Mouse (Mus musculus) midbrain, embryonic 11.5 days (tissue): ENCODE measurements around the gene Bhmt. TPM values are rescaled to one million over a fixed set of nuclear protein-coding genes. Genes with fewer than 3 reads are reported as not detected.
A peak's percentile ranks its signal among the peaks of the same experiment; 100 is the strongest.
"Not testable (repeated sequence)": the region's sequence is repeated elsewhere in the genome, so short reads cannot be mapped to it uniquely, and the experiment has no call there.

Experiments used
- ATAC-seq: fragments of 200-750 bp; cut with Nextera tagmentation; 2 replicates; pipeline ENCODE4 v1.8.0; 2017; ENCODE audit warnings: moderate TSS enrichment, moderate library complexity; ENCODE audit not compliant: low FRiP score
- DNase-seq: peaks from one replicate; pipeline ENCODE4 v3.0.0; 2015; ENCODE audit warnings: low spot score; ENCODE audit errors: missing footprints
- H3K27ac ChIP-seq: fragments of 300-500 bp; sonication (generic); 2 replicates; pipeline ENCODE4 v1.5.1; 2014; ENCODE audit warnings: low read depth, low read length
- H3K27me3 ChIP-seq: fragments of 300-500 bp; sonication (generic); 2 replicates; pipeline ENCODE4 v1.6.1; 2014; ENCODE audit warnings: mild to moderate bottlenecking, low read length, moderate library complexity, mixed read lengths; ENCODE audit not compliant: control insufficient read depth, insufficient read depth
- H3K36me3 ChIP-seq: fragments of 300-500 bp; sonication (generic); 2 replicates; pipeline ENCODE4 v1.6.1; 2014; ENCODE audit warnings: mild to moderate bottlenecking, low read length, moderate library complexity, mixed read lengths; ENCODE audit not compliant: control insufficient read depth, insufficient read depth
- H3K4me1 ChIP-seq: fragments of 300-500 bp; sonication (generic); 2 replicates; pipeline ENCODE4 v1.6.1; 2014; ENCODE audit warnings: low read length; ENCODE audit not compliant: control insufficient read depth, insufficient read depth
- H3K4me2 ChIP-seq: fragments of 300-500 bp; sonication (generic); 2 replicates; pipeline ENCODE4 v1.6.1; 2014; ENCODE audit warnings: mild to moderate bottlenecking, moderate library complexity
- H3K4me3 ChIP-seq: fragments of 300-500 bp; sonication (generic); 2 replicates; pipeline ENCODE4 v1.5.1; 2014; ENCODE audit warnings: low read depth, low read length
- H3K9ac ChIP-seq: fragments of 300-500 bp; sonication (generic); 2 replicates; pipeline ENCODE4 v1.6.1; 2014; ENCODE audit warnings: low read length
- H3K9me3 ChIP-seq: fragments of 300-500 bp; sonication (generic); 2 replicates; pipeline ENCODE4 v1.6.1; 2016; ENCODE audit warnings: low read length; ENCODE audit not compliant: control insufficient read depth
- WGBS: fragments of 180-500 bp; shearing (Covaris S2); extraction: QIAGEN DNeasy Blood & Tissue Kit; methylation state at CpG from one replicate; pipeline ENCODE4 v1.1.7; 2014; 5-methylcytosine and 5-hydroxymethylcytosine counted together
- polyA plus RNA-seq: library from polyadenylated mRNA; unstranded; fragments of >200 nt; fragmentation: Nextera tagmentation; extraction: Ambion mirVana; gene quantifications from 2 replicates; pipeline ENCODE4 v1.2.1, GENCODE M21; 2014

Gene Bhmt
- polyA plus RNA-seq, 1 experiment from 2014 or later: not detected

DNA sequence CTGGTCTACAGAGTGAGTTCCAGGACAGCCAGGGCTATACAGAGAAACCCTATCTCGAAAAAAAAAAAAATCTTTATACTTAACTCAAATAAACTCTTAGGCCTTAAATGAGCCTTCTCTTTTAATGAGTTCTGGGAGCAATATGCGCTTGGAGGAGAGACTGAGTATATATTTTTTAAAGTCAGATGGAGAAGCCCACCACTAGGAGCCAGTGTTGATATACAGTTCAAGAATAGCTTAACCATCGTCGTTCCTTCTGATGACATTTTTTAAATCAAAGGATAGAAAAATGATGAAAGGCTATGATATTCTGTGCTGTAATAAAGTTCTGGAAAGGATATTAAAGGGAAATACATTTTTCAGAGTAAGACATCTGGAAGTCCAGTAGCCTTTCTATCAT, 24.0 kb downstream of the Bhmt start:
- H3K4me1 ChIP-seq: no peaks in the 10 kb centered on the region
- no peaks in the 10 kb centered on the region for H3K27me3 ChIP-seq
- H3K9me3 ChIP-seq: no peaks in the 10 kb centered on the region
- WGBS: 79% methylated on average over 4 of the region's 4 CpGs
- H3K9ac ChIP-seq: no peak overlapping the region
- no peak overlapping the region for H3K27ac ChIP-seq
- no peaks in the 10 kb centered on the region for H3K36me3 ChIP-seq
- no peak overlapping the region for H3K4me2 ChIP-seq
- no peak overlapping the region for H3K4me3 ChIP-seq
- ATAC-seq (no peak), DNase-seq (no peak)

DNA sequence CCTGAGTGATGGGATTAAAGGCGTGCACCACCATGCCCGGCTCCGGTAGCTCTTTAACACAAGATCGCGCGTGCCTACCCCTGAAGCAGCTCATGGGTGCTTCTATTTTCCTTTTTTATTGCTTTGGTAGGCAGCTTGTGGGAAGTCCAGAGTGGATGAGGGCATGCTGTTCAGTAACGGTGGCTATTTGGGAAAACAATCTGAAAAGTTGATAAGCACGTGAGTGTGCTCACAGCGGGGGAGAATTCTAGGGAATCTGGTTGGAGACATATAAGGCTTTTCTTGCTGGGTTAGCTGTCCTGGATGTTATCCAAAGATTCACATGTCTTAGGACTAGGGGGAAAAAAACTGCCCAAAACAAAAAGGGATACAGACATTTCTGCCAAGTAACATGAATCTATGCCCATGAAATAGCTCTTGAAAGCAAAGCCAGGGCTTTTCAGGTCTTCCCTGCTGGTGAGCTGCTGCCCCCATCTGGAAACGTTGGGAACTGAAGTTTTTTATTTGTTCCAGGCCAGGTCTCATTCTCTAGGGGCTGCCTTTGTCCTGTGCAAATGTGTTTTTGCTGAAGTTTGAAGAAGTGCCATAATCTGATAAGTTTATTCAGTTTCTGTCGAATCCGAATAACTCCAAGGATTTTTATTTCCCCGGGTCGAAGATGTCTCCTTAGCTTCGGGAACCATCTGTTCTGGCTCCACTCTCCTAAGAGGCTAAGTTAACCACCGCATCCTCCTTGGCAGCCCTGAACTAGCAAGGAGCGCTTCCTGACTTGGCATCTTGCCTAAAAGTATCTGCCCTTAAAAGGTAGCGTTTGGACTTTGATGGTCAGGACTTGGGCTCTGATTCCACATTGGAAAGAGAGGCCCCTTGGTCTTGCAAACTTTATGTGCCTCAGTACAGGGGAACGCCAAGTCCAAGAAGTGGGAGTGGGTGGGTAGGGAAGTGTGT, 24.8 kb downstream of the Bhmt start:
- peak; percentile 98 for DNase-seq
- Histone ChIP-seq H3K9ac (no peak overlapping the region), H3K4me2 (no peak overlapping the region), H3K9me3 (no peaks in the 10 kb centered on the region), H3K4me3 (no peak overlapping the region), H3K27ac (no peak overlapping the region), H3K27me3 (no peaks in the 10 kb centered on the region), H3K36me3 (no peaks in the 10 kb centered on the region), H3K4me1 (no peaks in the 10 kb centered on the region)
- 0 out of 2 replicates have a peak, but pooled peaks have one; percentile 42 for ATAC-seq
- WGBS: 66% methylated on average over 19 of the region's 19 CpGs

DNA sequence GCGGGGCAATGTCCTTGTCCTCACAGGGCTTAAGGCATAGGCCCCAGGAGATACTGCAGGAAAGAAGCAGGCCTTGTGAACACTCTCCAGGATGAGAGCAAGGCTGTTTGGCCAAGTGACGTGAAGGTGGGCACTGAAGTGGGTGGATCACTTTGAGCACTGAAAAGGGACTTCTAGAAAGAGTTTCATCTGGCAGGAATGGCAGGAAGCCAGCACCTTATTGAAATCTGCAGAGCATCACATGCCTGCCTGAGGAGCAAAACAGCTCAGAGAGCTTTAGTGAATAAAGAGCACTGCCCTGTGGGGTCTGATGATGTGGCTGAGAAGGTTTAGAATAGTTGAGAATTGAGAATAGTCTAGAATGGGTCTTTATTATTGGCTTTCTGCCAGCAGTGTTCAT, 29.3 kb downstream of the Bhmt start:
- H3K27me3 ChIP-seq: no peaks in the 10 kb centered on the region
- no peak overlapping the region for H3K27ac ChIP-seq
- no peak for DNase-seq
- ATAC-seq: no peak
- H3K4me1 ChIP-seq: no peaks in the 10 kb centered on the region
- 90% methylated on average over 2 of the region's 2 CpGs for WGBS
- H3K36me3 ChIP-seq: no peaks in the 10 kb centered on the region
- H3K4me3 ChIP-seq: no peak overlapping the region
- H3K4me2 ChIP-seq: no peak overlapping the region
- no peaks in the 10 kb centered on the region for H3K9me3 ChIP-seq
- H3K9ac ChIP-seq: no peak overlapping the region

DNA sequence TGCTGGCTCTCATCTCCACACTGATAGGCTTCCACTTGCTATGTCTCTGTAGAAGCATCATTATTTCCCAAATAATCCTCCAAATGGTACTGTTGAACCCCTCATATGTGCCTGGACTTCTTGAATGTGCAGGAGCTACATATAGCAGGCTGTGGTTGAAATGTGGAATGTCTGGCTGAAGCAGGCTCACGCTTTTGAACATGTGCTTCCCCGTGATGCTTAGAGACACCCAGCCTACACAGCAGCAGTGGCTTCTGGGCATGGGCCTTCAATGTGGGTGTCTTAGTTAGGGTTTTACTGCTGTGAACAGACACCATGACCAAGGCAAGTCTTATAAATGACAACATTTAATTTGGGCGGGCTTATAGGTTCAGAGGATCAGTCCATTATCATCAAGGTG, 30.1 kb downstream of the Bhmt start:
- Histone ChIP-seq H3K4me1 (no peaks in the 10 kb centered on the region), H3K36me3 (no peaks in the 10 kb centered on the region), H3K27me3 (no peaks in the 10 kb centered on the region), H3K4me3 (no peak overlapping the region), H3K9ac (no peak overlapping the region), H3K9me3 (no peaks in the 10 kb centered on the region), H3K4me2 (no peak overlapping the region), H3K27ac (no peak overlapping the region)
- DNase-seq (no peak), ATAC-seq (no peak)
- WGBS: 84% methylated on average over 3 of the region's 3 CpGs

DNA sequence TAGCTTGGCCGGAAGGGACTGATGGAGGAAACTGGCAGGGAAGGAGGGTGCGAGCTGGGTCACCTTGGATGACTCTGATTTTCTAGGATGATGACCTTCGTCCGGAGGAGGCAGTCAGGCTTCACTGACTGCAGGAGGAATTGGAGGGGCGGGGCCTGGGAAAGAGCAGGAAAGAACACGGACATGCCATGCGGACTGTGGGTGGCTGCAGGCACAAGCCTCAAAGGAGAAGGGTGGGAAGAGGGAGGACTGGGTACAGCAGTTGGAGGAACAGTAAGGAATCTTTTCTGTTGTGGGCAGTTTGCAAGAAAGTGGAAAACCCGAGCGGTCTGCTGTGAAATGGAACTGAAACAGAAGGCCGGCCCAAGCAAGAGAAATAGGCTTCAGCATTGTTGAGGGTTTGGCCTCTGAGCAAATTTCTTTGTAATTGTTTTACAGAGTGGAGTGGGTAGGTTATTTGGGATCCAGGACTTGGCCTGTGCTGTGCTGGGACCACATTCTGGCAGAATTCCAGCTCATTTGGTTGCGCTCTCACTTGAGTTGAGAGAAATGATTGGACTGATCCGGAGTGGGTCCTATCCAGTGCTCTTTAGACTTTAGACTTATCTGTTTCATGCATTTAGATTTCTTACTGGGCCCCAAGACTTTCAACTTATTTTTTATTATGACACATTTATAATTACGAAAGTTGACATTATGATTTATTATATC, 30.7 kb downstream of the Bhmt start:
- no peak overlapping the region for H3K27ac ChIP-seq
- ATAC-seq: no peak
- no peak overlapping the region for H3K4me2 ChIP-seq
- no peak for DNase-seq
- 77% methylated on average over 13 of the region's 13 CpGs for WGBS
- no peak overlapping the region for H3K9ac ChIP-seq
- H3K4me3 ChIP-seq: no peak overlapping the region
- H3K4me1 ChIP-seq: no peaks in the 10 kb centered on the region
- H3K9me3 ChIP-seq: no peaks in the 10 kb centered on the region
- H3K27me3 ChIP-seq: no peaks in the 10 kb centered on the region
- no peaks in the 10 kb centered on the region for H3K36me3 ChIP-seq

DNA sequence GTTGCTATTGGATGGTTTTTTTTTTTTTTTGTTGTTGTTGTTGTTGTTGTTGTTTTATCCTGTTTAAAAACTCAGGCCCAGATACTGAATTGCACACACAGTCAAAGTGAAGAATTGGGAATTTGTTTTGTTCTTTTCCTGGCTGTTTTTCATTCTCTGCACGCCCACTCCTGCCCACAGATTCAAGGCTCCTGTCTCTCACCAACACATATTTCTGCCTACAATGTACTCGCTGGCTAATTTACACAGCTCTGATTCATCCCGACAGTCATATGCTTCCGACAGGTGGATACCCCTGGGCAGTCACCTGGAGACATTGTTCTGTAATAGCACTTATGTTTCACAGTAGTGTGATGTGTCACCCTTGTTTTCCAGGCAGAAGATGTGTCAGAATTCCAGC, 33.1 kb downstream of the Bhmt start:
- no peaks in the 10 kb centered on the region for H3K9me3 ChIP-seq
- ATAC-seq (no peak), DNase-seq (no peak)
- H3K9ac ChIP-seq: no peak overlapping the region
- H3K36me3 ChIP-seq: no peaks in the 10 kb centered on the region
- H3K27ac ChIP-seq: no peak overlapping the region
- no peak overlapping the region for H3K4me2 ChIP-seq
- H3K27me3 ChIP-seq: no peaks in the 10 kb centered on the region
- WGBS: 85% methylated on average over 4 of the region's 4 CpGs
- H3K4me1 ChIP-seq: no peaks in the 10 kb centered on the region
- no peak overlapping the region for H3K4me3 ChIP-seq

DNA sequence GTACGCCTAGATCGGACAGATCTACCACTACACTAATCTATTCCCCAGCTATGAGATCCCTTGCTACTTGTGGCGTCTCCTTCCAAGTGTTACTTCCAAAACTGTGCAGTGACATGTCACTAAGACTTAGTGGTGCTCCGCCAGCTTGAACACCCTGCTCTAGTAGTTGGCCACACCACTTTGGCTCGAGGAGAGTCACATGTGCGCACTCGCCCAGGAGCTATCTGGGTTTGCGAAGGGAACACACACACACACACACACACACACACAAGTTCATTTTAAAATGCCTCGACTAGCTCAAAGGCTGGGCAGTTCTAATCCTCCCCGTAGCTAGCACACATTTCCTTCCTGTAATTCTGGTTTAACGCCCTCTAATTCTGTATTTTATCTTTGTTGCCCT, 36.2 kb downstream of the Bhmt start:
- no peak for DNase-seq
- WGBS: 88% methylated on average over 11 of the region's 11 CpGs
- Histone ChIP-seq H3K36me3 (no peaks in the 10 kb centered on the region), H3K27ac (no peak overlapping the region), H3K9ac (no peak overlapping the region), H3K4me1 (no peaks in the 10 kb centered on the region), H3K4me2 (no peak overlapping the region), H3K9me3 (no peaks in the 10 kb centered on the region), H3K27me3 (no peaks in the 10 kb centered on the region), H3K4me3 (no peak overlapping the region)
- no peak for ATAC-seq

DNA sequence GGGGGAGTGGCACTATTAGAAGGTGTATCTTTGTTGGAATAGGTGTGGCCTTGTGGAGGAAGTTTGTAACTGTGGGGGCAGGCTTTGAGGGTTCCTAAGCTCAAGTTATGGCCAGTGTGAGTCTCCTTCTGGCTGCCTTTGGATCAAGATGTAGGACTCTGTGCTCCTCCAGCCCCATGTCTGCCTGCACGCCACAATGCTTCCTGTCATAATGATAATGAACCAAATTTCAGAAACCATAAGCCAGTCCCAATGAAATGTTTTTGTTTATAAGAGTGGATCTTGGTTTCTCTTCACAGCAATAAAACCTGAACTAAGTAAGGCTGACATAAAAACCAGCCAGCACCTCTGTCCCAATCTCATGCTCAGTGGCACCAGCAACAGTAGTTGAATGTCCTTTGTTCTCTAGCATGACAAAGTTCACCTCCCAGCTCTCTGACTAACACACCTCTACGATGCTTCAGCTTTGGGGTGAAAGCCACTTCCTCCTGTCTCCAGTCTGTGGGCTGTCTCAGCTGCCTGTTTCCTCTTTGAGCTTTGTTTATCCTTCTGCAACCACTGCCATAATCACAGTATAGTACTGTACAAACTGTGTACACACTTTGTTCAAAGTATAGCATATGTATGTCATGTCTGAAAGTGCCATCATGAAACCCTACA, 44.6 kb downstream of the Bhmt start:
- no peaks in the 10 kb centered on the region for H3K36me3 ChIP-seq
- no peak overlapping the region for H3K9ac ChIP-seq
- no peaks in the 10 kb centered on the region for H3K9me3 ChIP-seq
- H3K27ac ChIP-seq: no peak overlapping the region
- H3K4me1 ChIP-seq: no peaks in the 10 kb centered on the region
- no peak overlapping the region for H3K4me3 ChIP-seq
- ATAC-seq (no peak), DNase-seq (no peak)
- WGBS: 80% methylated on average over 2 of the region's 2 CpGs
- no peaks in the 10 kb centered on the region for H3K27me3 ChIP-seq
- H3K4me2 ChIP-seq: no peak overlapping the region

DNA sequence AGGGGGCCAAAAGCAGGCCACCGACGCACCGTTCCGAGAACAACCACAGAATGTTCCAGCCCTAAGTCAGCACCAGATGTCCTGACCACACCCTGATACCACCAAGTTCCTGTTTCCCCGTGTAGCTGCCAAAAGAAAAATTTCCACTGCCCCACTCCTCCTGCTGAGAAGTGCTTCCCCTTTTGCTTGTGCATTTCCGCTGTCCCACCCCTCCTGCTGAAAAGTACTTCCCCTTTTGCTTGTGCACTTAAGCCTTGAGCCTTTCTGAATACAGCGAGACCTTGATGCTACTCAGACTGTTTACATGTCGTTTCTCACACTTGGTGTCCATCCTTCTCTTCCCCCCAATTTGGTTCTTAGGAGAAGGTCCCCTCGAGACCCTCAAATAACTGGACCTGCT, 55.2 kb downstream of the Bhmt start:
- H3K4me3 ChIP-seq, ATAC-seq, H3K9me3 ChIP-seq, H3K36me3 ChIP-seq, H3K27me3 ChIP-seq, H3K4me1 ChIP-seq, H3K27ac ChIP-seq, H3K4me2 ChIP-seq, H3K9ac ChIP-seq, DNase-seq: not testable (repeated sequence)
- 88% methylated on average over 9 of the region's 9 CpGs for WGBS
